Mouse (Mus musculus): ENCODE measurements at regions not wholly inside any gene's neighbourhood (a gene's known extent, or its start where the extent isn't known, plus 50 kb on each side); places are given as distances from the start of the nearest gene placed in this dataset.

DNA sequence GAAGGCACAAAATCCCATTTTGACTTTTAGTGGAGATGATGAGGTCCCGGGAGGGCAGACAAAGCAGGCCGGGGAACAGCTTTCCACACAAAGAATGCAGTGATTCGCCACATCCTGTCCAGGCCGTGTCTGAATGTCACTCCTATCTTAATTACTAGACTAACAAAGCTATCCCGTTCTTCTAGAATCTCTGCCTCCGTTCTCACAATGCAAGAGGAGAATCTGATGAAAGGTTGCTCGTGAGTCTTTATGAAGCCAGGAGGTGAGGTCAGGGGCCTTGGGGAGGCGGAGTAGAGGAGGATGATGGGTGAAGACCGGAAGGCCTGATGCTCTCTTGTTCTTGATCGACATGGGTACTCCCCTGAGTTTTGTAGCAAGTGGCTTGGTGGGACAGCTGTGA is 208.9 kb upstream of the Atp5g3 start:
- Histone ChIP-seq H3K4me1 (no peaks in the 10 kb centered on the region), H3K4me3 (no peak overlapping the region), H3K4me2 (no peak overlapping the region), H3K9ac (no peak overlapping the region), H3K9me3 (replicated peaks) (no peaks in the 10 kb centered on the region), H3K36me3 (no peaks in the 10 kb centered on the region), H3K27ac (no peak overlapping the region), H3K27me3 (replicated peaks) (no peaks in the 10 kb centered on the region)
- ATAC-seq, result no peak
- 60% methylated on average over 10 of the region's 10 CpGs for WGBS (ENCODE audit: insufficient replicate concordance)

DNA sequence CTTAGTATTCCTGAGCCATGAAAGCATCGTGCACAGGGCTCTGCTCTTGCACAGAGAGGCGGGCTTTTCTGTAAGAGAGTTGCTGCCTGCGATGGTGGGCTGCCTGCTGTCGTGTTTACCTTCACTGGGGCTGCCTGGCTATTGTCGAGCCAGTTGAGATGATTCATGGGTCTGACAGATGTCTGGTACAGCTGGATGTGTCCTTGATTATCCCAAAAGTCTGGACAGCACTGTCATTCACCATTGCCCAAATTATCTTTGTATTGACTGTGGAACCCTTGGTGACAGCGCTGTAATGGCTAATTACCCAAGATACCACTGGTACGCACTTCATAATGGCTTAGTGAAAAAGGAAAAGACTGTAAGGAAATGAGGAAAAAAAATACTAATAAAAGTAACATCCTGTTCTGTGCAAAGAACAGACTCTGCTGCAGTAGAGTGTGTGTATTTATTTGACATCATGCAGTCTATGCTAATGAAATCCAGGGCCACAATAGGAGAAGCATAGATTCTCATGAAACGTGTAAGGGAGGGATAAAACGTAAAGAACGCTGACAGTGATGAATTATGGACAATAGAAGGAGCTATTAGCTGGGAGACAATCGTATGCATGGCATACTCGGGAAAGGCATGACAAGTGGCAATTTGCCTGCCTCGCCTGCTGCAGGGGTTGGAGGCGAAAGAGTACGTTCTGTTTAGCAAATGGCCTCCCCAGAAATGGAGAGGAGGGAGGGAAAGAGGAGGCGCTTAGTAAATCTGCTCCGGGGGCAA is 208.2 kb upstream of the Atp5g3 start:
- WGBS (ENCODE audit: insufficient replicate concordance), result 58% methylated on average over 17 of the region's 17 CpGs
- H3K4me2 ChIP-seq, result no peak overlapping the region

DNA sequence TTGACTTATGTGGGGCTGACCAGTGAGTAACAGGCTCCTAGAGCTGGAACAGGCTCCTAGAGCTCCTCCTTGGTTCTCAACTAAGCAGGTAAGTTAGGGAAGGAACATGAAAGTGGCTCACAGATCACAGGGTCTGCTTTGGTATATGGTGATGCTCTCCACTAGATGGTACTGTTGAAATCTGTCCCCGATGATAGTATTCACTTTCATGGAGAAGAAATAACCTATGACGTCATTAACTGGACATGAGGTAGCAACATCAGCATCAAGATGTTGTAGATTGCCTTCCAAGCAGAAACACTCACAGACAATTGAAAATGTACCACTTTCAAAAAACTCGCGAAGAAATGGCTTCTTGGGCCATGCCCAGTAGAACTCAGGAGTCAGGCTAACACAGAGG is 195.3 kb upstream of the Atp5g3 start:
- Histone ChIP-seq H3K27me3 (replicated peaks) (no peaks in the 10 kb centered on the region), H3K4me1 (no peaks in the 10 kb centered on the region), H3K9me3 (replicated peaks) (no peaks in the 10 kb centered on the region), H3K36me3 (no peaks in the 10 kb centered on the region), H3K4me3 (no peak overlapping the region), H3K9ac (no peak overlapping the region), H3K4me2 (no peak overlapping the region), H3K27ac (no peak overlapping the region)
- no peak for ATAC-seq
- WGBS (ENCODE audit: insufficient replicate concordance), result 63% methylated on average over 4 of the region's 4 CpGs

More for the DNA sequence above, 208.2 kb upstream of the Atp5g3 start:
- H3K4me1 ChIP-seq, result no peaks in the 10 kb centered on the region
- no peak for ATAC-seq
- no peaks in the 10 kb centered on the region for H3K27me3 ChIP-seq (replicated peaks)
- H3K9ac ChIP-seq, result no peak overlapping the region
- H3K36me3 ChIP-seq, result no peaks in the 10 kb centered on the region
- H3K9me3 ChIP-seq (replicated peaks), result no peaks in the 10 kb centered on the region
- H3K4me3 ChIP-seq, result no peak overlapping the region
- H3K27ac ChIP-seq, result no peak overlapping the region

DNA sequence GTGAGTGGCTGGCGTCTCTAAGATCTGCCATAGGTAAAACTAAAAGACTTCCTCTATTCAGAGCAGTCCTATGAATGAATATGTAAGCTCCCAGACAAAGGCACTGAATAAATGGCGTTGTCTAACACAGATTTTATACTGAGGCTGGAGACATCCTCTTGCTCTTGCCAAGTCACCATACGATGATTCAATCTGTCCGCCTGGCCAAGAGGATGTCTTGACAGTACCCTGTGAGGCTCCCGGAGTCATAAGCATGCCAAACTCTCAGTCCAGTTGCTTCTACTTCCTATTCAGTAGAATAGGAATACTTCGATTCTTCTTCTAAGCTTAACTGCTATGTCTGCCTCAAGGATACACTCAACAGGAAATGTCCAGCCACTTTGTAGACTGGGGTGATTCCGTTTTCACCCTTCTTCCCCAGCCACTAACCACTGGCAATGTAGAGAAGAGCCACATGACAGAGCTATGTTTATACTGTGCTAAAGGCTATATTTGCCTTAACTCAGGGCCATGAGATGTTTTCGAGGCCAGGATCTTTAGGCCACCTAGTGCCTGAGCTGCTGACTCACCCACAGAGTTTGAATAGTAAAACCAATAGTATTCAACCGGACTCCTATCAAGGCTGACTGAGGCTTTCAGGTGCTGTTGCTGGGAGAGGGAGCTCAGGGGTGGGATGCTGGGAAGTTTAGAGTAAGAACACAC is 188.7 kb upstream of the Atp5g3 start:
- WGBS (ENCODE audit: insufficient replicate concordance), result 61% methylated on average over 9 of the region's 9 CpGs
- no peaks in the 10 kb centered on the region for H3K9me3 ChIP-seq (replicated peaks)
- H3K4me2 ChIP-seq, result no peak overlapping the region
- H3K9ac ChIP-seq, result no peak overlapping the region
- no peaks in the 10 kb centered on the region for H3K36me3 ChIP-seq
- no peaks in the 10 kb centered on the region for H3K4me1 ChIP-seq
- no peak overlapping the region for H3K27ac ChIP-seq
- no peak for ATAC-seq
- H3K4me3 ChIP-seq, result no peak overlapping the region
- no peaks in the 10 kb centered on the region for H3K27me3 ChIP-seq (replicated peaks)

DNA sequence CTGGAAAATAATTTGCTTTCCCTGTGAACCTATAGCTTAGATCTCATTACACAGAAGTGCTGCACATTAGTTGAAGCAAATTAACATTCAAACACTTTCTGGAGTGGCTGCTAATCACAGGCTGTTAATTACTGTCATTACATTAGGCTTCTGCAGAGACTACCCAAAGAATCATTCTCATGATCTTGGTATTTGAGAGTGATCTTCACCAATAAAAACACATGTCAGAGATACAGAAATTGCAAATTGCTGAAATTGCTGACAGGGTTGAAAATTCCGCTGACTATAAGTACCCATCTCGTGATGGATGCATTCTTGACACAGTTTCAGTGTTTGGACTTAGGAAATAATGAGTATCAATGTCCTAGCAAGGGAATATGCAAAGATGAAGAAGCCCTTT is 185.7 kb upstream of the Atp5g3 start:
- Histone ChIP-seq H3K4me3 (no peak overlapping the region), H3K27me3 (replicated peaks) (no peaks in the 10 kb centered on the region), H3K9ac (no peak overlapping the region), H3K9me3 (replicated peaks) (no peaks in the 10 kb centered on the region), H3K4me2 (no peak overlapping the region), H3K36me3 (no peaks in the 10 kb centered on the region), H3K27ac (no peak overlapping the region), H3K4me1 (no peaks in the 10 kb centered on the region)
- 58% methylated on average over 2 of the region's 2 CpGs for WGBS (ENCODE audit: insufficient replicate concordance)
- no peak for ATAC-seq

DNA sequence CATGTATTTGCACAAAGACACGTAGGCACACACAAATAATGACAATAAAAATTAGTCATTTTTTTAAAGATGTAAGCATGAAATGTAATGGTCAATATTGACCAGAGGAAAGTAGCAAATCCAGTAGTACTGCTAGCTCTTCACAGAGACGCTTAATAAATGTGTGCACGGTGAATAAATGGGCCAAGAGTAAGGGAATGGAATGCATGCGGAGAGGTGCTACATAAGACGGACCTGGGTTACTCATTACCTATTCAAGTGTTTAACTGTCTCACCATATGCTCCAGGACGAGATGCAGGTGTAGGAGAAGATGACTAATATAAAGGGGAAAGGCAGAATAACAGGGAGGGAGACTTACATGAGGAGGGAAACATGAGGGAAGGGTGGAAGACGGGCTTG is 182.4 kb upstream of the Atp5g3 start:
- Histone ChIP-seq H3K9me3 (replicated peaks) (no peaks in the 10 kb centered on the region), H3K36me3 (no peaks in the 10 kb centered on the region), H3K4me2 (no peak overlapping the region), H3K9ac (no peak overlapping the region), H3K27me3 (replicated peaks) (no peaks in the 10 kb centered on the region), H3K4me1 (no peaks in the 10 kb centered on the region), H3K27ac (no peak overlapping the region), H3K4me3 (no peak overlapping the region)
- WGBS (ENCODE audit: insufficient replicate concordance), result 70% methylated on average over 7 of the region's 7 CpGs
- ATAC-seq, result no peak

DNA sequence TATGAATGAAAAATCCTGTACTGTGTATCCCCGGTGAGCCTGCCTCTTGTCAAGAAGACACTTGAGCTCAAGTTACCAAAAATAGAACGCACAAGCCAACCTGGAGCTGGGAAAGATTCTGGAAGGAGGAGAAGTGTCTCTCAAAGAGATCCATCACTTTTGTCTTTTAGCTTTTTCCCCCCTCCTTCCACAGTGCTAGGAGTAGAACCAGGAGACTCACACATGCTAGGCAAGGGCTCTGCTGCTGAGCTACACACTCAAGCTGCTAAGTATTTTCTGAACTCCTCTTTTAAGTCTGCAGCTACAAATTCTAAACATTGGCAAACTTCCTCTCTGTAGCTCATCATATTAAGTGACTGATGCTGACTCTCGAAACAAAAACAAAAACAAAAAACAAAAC is 176.2 kb upstream of the Atp5g3 start:
- WGBS (ENCODE audit: insufficient replicate concordance), result 62% methylated on average over 3 of the region's 3 CpGs
- H3K27me3 ChIP-seq (replicated peaks), result no peaks in the 10 kb centered on the region
- H3K9ac ChIP-seq, result no peak overlapping the region
- no peak overlapping the region for H3K4me3 ChIP-seq
- H3K27ac ChIP-seq, result no peak overlapping the region
- no peaks in the 10 kb centered on the region for H3K4me1 ChIP-seq
- no peaks in the 10 kb centered on the region for H3K36me3 ChIP-seq
- no peak overlapping the region for H3K4me2 ChIP-seq
- no peak for ATAC-seq
- H3K9me3 ChIP-seq (replicated peaks), result no peaks in the 10 kb centered on the region

DNA sequence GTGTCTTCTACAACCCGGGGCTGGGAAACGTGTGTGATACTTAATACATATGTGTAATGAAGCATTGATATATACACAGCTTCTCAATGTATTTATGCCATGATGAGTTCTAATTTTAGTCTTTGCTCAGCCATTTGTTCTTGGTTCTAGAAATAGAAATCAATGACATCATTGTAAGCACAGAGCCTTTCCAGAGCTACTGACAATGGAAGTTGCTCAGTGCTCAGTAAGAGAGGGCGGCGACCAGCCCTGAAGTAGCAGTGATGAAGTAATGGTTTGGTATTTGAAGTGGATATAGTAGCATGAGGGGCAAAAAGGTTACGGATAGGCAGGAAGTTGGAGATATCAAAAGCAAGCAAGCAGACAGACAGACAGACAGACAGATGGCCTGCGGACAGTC is 173.8 kb upstream of the Atp5g3 start:
- ATAC-seq, result no peak
- no peaks in the 10 kb centered on the region for H3K4me1 ChIP-seq
- H3K4me2 ChIP-seq, result no peak overlapping the region
- H3K4me3 ChIP-seq, result no peak overlapping the region
- H3K9ac ChIP-seq, result no peak overlapping the region
- WGBS (ENCODE audit: insufficient replicate concordance), result 79% methylated on average over 6 of the region's 6 CpGs
- no peaks in the 10 kb centered on the region for H3K9me3 ChIP-seq (replicated peaks)
- no peak overlapping the region for H3K27ac ChIP-seq
- no peaks in the 10 kb centered on the region for H3K36me3 ChIP-seq
- no peaks in the 10 kb centered on the region for H3K27me3 ChIP-seq (replicated peaks)

DNA sequence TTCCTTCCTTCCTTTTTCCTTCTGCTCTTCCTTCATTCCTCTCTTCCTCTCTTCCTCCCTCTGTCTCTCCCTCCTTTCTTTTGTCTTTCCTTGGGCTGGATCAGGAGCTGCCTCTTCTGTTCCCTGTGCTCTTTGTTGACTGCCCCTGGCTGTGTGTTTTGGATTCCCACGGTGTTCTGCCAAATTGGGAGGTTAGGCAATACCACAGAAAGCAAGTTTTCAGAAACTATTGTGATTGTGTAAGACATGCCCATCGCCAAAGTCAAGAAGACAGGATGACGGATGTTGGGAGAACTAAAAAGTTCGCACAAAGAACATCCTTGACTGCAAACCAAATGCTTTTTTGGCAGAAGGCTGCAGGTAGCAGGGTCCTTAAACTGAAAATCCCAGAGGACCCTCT is 165.6 kb upstream of the Atp5g3 start:
- Histone ChIP-seq H3K9me3 (replicated peaks) (no peaks in the 10 kb centered on the region), H3K27me3 (replicated peaks) (no peaks in the 10 kb centered on the region), H3K4me3 (no peak overlapping the region), H3K4me1 (no peaks in the 10 kb centered on the region), H3K36me3 (no peaks in the 10 kb centered on the region), H3K4me2 (no peak overlapping the region), H3K27ac (no peak overlapping the region), H3K9ac (no peak overlapping the region)
- ATAC-seq, result no peak
- 54% methylated on average over 4 of the region's 4 CpGs for WGBS (ENCODE audit: insufficient replicate concordance)

DNA sequence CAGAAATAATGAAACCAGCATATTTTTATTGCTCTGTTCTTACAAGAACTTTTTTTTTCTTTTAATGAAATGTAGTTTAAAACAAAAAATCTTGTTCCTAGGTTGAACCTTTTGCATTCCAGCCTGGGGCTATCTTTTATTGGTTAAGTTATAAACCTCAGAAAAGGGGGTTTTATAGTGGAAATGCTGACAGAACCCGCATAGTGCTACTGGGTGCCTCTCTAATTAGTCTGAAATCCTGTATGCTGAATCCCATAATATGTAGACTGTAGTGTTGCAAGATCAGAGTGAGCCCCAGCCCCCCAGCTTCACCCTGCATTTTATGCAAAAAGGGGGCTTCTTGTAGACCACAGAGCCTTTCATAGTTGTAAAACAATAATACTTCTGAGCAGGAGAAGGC is 164.4 kb upstream of the Atp5g3 start:
- ATAC-seq, result no peak
- no peaks in the 10 kb centered on the region for H3K4me1 ChIP-seq
- WGBS (ENCODE audit: insufficient replicate concordance), result 61% methylated on average over 1 of the region's 1 CpGs

DNA sequence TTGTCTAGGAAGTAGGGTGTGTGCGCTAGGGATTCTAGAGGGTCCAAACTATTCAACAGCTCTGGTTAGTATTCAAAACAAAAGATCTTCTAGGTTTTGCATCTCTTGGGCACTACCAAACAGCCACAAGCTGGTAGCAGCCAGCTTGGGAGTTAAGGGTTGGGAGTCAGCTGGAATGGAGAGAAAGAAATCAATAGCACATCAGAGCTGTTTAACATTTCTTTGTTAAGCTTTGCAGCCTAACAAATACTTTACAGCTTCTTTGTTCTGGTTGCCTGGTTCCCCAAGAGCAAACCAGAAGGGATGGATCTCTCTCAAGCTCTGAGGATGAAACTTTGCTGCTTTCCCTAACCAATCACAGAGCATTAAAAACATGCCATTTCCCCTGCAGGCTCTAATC is 162.3 kb upstream of the Atp5g3 start:
- Histone ChIP-seq H3K27me3 (replicated peaks) (no peaks in the 10 kb centered on the region), H3K4me1 (no peaks in the 10 kb centered on the region), H3K9me3 (replicated peaks) (no peaks in the 10 kb centered on the region), H3K27ac (no peak overlapping the region), H3K4me2 (no peak overlapping the region), H3K36me3 (no peaks in the 10 kb centered on the region), H3K9ac (no peak overlapping the region), H3K4me3 (no peak overlapping the region)
- WGBS (ENCODE audit: insufficient replicate concordance), result 89% methylated on average over 1 of the region's 1 CpGs
- ATAC-seq, result no peak

More for the DNA sequence above, 164.4 kb upstream of the Atp5g3 start:
- Histone ChIP-seq H3K9ac (no peak overlapping the region), H3K36me3 (no peaks in the 10 kb centered on the region), H3K27ac (no peak overlapping the region), H3K27me3 (replicated peaks) (no peaks in the 10 kb centered on the region), H3K4me3 (no peak overlapping the region), H3K9me3 (replicated peaks) (no peaks in the 10 kb centered on the region), H3K4me2 (no peak overlapping the region)

DNA sequence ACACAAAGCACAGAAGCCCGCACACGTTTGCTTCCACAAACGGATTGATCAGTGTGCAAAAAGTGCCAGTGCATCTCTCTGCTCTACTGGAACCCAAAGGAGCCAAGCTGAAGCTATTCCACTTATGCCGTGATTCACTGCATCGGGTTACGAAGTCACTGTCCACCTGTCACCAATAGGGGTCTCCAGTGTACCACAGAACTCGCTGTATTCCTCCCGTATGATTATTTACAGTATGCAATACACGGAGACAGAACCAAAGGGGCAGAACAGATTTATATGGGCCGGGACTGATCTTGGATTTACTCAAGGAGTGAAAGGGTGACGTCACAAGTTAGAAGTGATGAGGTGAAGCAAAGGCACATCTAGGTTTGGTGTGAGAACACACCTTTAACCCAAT is 155.5 kb upstream of the Atp5g3 start:
- no peak overlapping the region for H3K27ac ChIP-seq
- H3K27me3 ChIP-seq (replicated peaks), result no peaks in the 10 kb centered on the region
- no peak overlapping the region for H3K4me2 ChIP-seq
- 7% methylated on average over 11 of the region's 11 CpGs for WGBS (ENCODE audit: insufficient replicate concordance)
- H3K9ac ChIP-seq, result no peak overlapping the region
- no peak overlapping the region for H3K4me3 ChIP-seq
- no peaks in the 10 kb centered on the region for H3K9me3 ChIP-seq (replicated peaks)
- H3K4me1 ChIP-seq, result no peaks in the 10 kb centered on the region
- ATAC-seq, result no peak
- no peaks in the 10 kb centered on the region for H3K36me3 ChIP-seq
